Mouse (Mus musculus) liver, adult 2 months (tissue): ENCODE measurements around the gene Sox18. TPM values are rescaled to one million over a fixed set of nuclear protein-coding genes. Genes with fewer than 3 reads are reported as not detected.

ENCODE experiments used
- DNase-seq: peaks from one replicate; pipeline ENCODE4 v3.0.0-alpha.2; 2011; ENCODE audit warnings: low read depth, low spot score; ENCODE audit errors: extremely low read depth
- H3K27ac ChIP-seq: fragments of 200-500 bp; replicated peaks from 2 replicates; pipeline ENCODE4 v1.5.1; 2012; ENCODE audit warnings: low read depth, mild to moderate bottlenecking, control low read depth, inconsistent platforms, low read length; ENCODE audit not compliant: insufficient read depth
- H3K27me3 ChIP-seq: fragments of 200-500 bp; 2 replicates; pipeline ENCODE4 v1.6.1; 2012; ENCODE audit warnings: mild to moderate bottlenecking, moderate library complexity, low read length, inconsistent platforms; ENCODE audit not compliant: control insufficient read depth, insufficient read depth
- H3K36me3 ChIP-seq: fragments of 200-500 bp; 2 replicates; pipeline ENCODE4 v1.6.1; 2012; ENCODE audit warnings: low read length, inconsistent platforms; ENCODE audit not compliant: control insufficient read depth, insufficient read depth
- H3K4me1 ChIP-seq: fragments of 200-500 bp; 2 replicates; pipeline ENCODE4 v1.6.1; 2011; ENCODE audit warnings: low read length; ENCODE audit not compliant: control insufficient read depth, insufficient read depth
- H3K4me3 ChIP-seq: fragments of 200-500 bp; 2 replicates; pipeline ENCODE4 v1.5.1; 2011; ENCODE audit warnings: low read depth, mild to moderate bottlenecking, control low read depth, low read length, moderate library complexity; ENCODE audit not compliant: insufficient read depth
- H3K79me2 ChIP-seq: fragments of 200-500 bp; 2 replicates; pipeline ENCODE4 v1.6.1; 2012; ENCODE audit warnings: inconsistent platforms, mild to moderate bottlenecking, low read length, moderate library complexity; ENCODE audit not compliant: control insufficient read depth, insufficient read depth
- H3K9ac ChIP-seq: fragments of 200-500 bp; 2 replicates; pipeline ENCODE4 v1.6.1; 2012; ENCODE audit warnings: low read depth, mild to moderate bottlenecking, control low read depth, inconsistent platforms, low read length
- CTCF ChIP-seq: fragments of 200-500 bp; IDR thresholded peaks from 2 replicates; pipeline ENCODE4 v1.5.1; 2011; ENCODE audit warnings: low read depth, low read length, control low read depth
- POLR2A ChIP-seq: fragments of 200-500 bp; IDR thresholded peaks from 2 replicates; pipeline ENCODE4 v1.6.1; 2011; ENCODE audit warnings: low read length, control low read depth; ENCODE audit not compliant: insufficient read depth; ENCODE audit errors: extremely low read depth
- WGBS: fragments of 180-500 bp; shearing (Covaris S2); methylation state at CpG from one replicate; pipeline ENCODE4 v1.1.7; 2018; 5-methylcytosine and 5-hydroxymethylcytosine counted together
- polyA plus RNA-seq: library from polyadenylated mRNA; depleted of rRNA; stranded (reverse); fragments of >200 nt; gene quantifications from 2 replicates; pipeline ENCODE4 v1.2.3, GENCODE M21; 2012
- total RNA-seq: library from RNA; depleted of rRNA; stranded (reverse); fragments of >200 nt; gene quantifications from 2 replicates; pipeline ENCODE4 v1.2.3, GENCODE M21; 2014

The Sox18 gene
- total and polyA plus RNA-seq, 2 experiments, result 1.4 to 9.8 TPM

- H3K9ac ChIP-seq, result peak within 1 kb of the TSS; percentile 57
- no peak for TF ChIP-seq CTCF
- TF ChIP-seq POLR2A, result 0 out of 2 replicates have a peak, but pooled peaks have one; percentile 17
- 0 out of 2 replicates have a peak, but pooled peaks cover 3% of the 10 kb centered on the region for H3K27me3 ChIP-seq
- H3K4me1 ChIP-seq, result 0 out of 2 replicates have a peak, but pooled peaks cover 5% of the 10 kb centered on the region
- H3K27ac ChIP-seq, result peak within 1 kb of the TSS; percentile 50
- peak within 1 kb of the TSS; percentile 85 for H3K4me3 ChIP-seq
- no peaks in the 10 kb centered on the region for H3K79me2 ChIP-seq
- H3K36me3 ChIP-seq, result no peaks in the 10 kb centered on the region
- peak; percentile 24 for DNase-seq
- WGBS, result 4% methylated on average over 75 of the region's 75 CpGs
Observed at GRCm38 (mm10) chr2:181693339-181694280, 22.2 kb upstream of the Sox18 start, which contains the start of gene Rgs19. Rgs19 (minus strand) TSS chr2:181693977.

- WGBS, result 94% methylated on average over 3 of the region's 3 CpGs
- Histone ChIP-seq H3K27ac (no peak overlapping the region), H3K4me1 (0 out of 2 replicates have a peak, but pooled peaks cover 5% of the 10 kb centered on the region), H3K79me2 (no peaks in the 10 kb centered on the region), H3K36me3 (no peaks in the 10 kb centered on the region), H3K4me3 (no peak overlapping the region), H3K9ac (no peak overlapping the region), H3K27me3 (0 out of 2 replicates have a peak, but pooled peaks cover 3% of the 10 kb centered on the region)
- no peak for DNase-seq
- TF ChIP-seq CTCF (no peak), POLR2A (no peak)
Observed at GRCm38 (mm10) chr2:181692304-181692703, 20.9 kb upstream of the Sox18 start.

- Histone ChIP-seq H3K4me3 (no peak overlapping the region), H3K27ac (no peak overlapping the region), H3K79me2 (no peaks in the 10 kb centered on the region), H3K27me3 (0 out of 2 replicates have a peak, but pooled peaks cover 3% of the 10 kb centered on the region), H3K36me3 (no peaks in the 10 kb centered on the region), H3K4me1 (0 out of 2 replicates have a peak, but pooled peaks cover 5% of the 10 kb centered on the region), H3K9ac (no peak overlapping the region; the same call in 1 of the 2 replicates)
- no peak for DNase-seq
- WGBS, result 72% methylated on average over 4 of the region's 4 CpGs
- no peak for TF ChIP-seq CTCF
- no peak for TF ChIP-seq POLR2A
Observed at GRCm38 (mm10) chr2:181691571-181691970, 20.1 kb upstream of the Sox18 start.

- Histone ChIP-seq H3K36me3 (no peaks in the 10 kb centered on the region), H3K4me1 (0 out of 2 replicates have a peak, but pooled peaks cover 5% of the 10 kb centered on the region), H3K27ac (no peak overlapping the region), H3K9ac (peak overlapping the region; percentile 36; the same call in 1 of the 2 replicates), H3K79me2 (no peaks in the 10 kb centered on the region), H3K4me3 (no peak overlapping the region), H3K27me3 (0 out of 2 replicates have a peak, but pooled peaks cover 3% of the 10 kb centered on the region)
- 81% methylated on average over 6 of the region's 6 CpGs for WGBS
- DNase-seq, result no peak
- TF ChIP-seq POLR2A (no peak), CTCF (no peak)
Observed at GRCm38 (mm10) chr2:181691083-181691482, 19.6 kb upstream of the Sox18 start.

GRCm38 (mm10) chr2:181689466-181690160 is 18.2 kb upstream of the Sox18 start:
- DNase-seq, result no peak
- no peak overlapping the region for H3K27ac ChIP-seq
- H3K4me1 ChIP-seq, result 0 out of 2 replicates have a peak, but pooled peaks cover 5% of the 10 kb centered on the region
- H3K9ac ChIP-seq, result no peak overlapping the region
- H3K4me3 ChIP-seq, result no peak overlapping the region
- H3K36me3 ChIP-seq, result no peaks in the 10 kb centered on the region
- 0 out of 2 replicates have a peak, but pooled peaks cover 3% of the 10 kb centered on the region for H3K27me3 ChIP-seq
- WGBS, result 88% methylated on average over 10 of the region's 10 CpGs
- no peak for TF ChIP-seq CTCF
- TF ChIP-seq POLR2A, result no peak
- no peaks in the 10 kb centered on the region for H3K79me2 ChIP-seq
